Mouse (Mus musculus) liver, embryonic 13.5 days (tissue): ENCODE measurements around the gene Hils1. TPM values are rescaled to one million over a fixed set of nuclear protein-coding genes. Genes with fewer than 3 reads are reported as not detected.

Experiments
- ATAC-seq: fragments of 200-750 bp; cut with Nextera tagmentation; 2 replicates; pipeline ENCODE4 v1.8.0; 2017; ENCODE audit warnings: low read depth, mild to moderate bottlenecking, moderate number of reproducible peaks, moderate library complexity
- DNase-seq: peaks from one replicate; pipeline ENCODE4 v3.0.0; 2022
- H3K27ac ChIP-seq: fragments of 300-500 bp; sonication (generic); 2 replicates; pipeline ENCODE4 v1.5.1; 2015; ENCODE audit warnings: moderate library complexity, mild to moderate bottlenecking, inconsistent platforms
- H3K27me3 ChIP-seq: fragments of 300-500 bp; sonication (generic); 2 replicates; pipeline ENCODE4 v1.6.1; 2015; ENCODE audit warnings: mild to moderate bottlenecking, inconsistent platforms
- H3K36me3 ChIP-seq: fragments of 300-500 bp; sonication (generic); 2 replicates; pipeline ENCODE4 v1.6.1; 2015; ENCODE audit warnings: mild to moderate bottlenecking, inconsistent platforms
- H3K4me1 ChIP-seq: fragments of 300-500 bp; sonication (generic); replicated peaks from 2 replicates; pipeline ENCODE4 v1.6.1; 2015; ENCODE audit warnings: inconsistent platforms
- H3K4me2 ChIP-seq: fragments of 300-500 bp; sonication (generic); 2 replicates; pipeline ENCODE4 v1.6.1; 2015; ENCODE audit warnings: inconsistent platforms, mild to moderate bottlenecking, moderate library complexity
- H3K4me3 ChIP-seq: fragments of 300-500 bp; sonication (generic); replicated peaks from 2 replicates; pipeline ENCODE4 v1.5.1; 2015; ENCODE audit warnings: mild to moderate bottlenecking, inconsistent platforms
- H3K9ac ChIP-seq: fragments of 300-500 bp; sonication (generic); 2 replicates; pipeline ENCODE4 v1.6.1; 2015; ENCODE audit warnings: mild to moderate bottlenecking, inconsistent platforms
- H3K9me3 ChIP-seq: fragments of 300-500 bp; sonication (generic); replicated peaks from 2 replicates; pipeline ENCODE4 v1.6.1; 2016; ENCODE audit warnings: inconsistent platforms
- WGBS: fragments of 180-500 bp; shearing (Covaris S2); methylation state at CpG from one replicate; pipeline ENCODE4 v1.1.7; 2015; ENCODE audit not compliant: insufficient replicate concordance; 5-methylcytosine and 5-hydroxymethylcytosine counted together
- polyA plus RNA-seq: library from polyadenylated mRNA; unstranded; fragments of >200 nt; fragmentation: Nextera tagmentation; extraction: Ambion mirVana; gene quantifications from 2 replicates; pipeline ENCODE4 v1.2.1, GENCODE M21; 2015

The Hils1 gene
- polyA plus RNA-seq, 1 experiment from 2014 or later: not detected

- peaks cover 66% of the 10 kb centered on the region for H3K36me3 ChIP-seq
- peak overlapping the region; percentile 61 for H3K4me3 ChIP-seq
- H3K4me2 ChIP-seq: peak overlapping the region; percentile 97
- DNase-seq (no peak), ATAC-seq (no peak)
- no peaks in the 10 kb centered on the region for H3K9me3 ChIP-seq
- H3K9ac ChIP-seq: peak overlapping the region; percentile 98
- peaks cover 100% of the 10 kb centered on the region for H3K4me1 ChIP-seq
- peak overlapping the region; percentile 91 for H3K27ac ChIP-seq
- H3K27me3 ChIP-seq: no peaks in the 10 kb centered on the region
- WGBS: 54% methylated on average over 6 of the region's 6 CpGs
Measured at GRCm38 (mm10) chr11:94996984-94997383, 29.6 kb downstream of the Hils1 start.

GRCm38 (mm10) chr11:94997596-94997995, 30.2 kb downstream of the Hils1 start:
- Histone ChIP-seq H3K4me1 (peaks cover 100% of the 10 kb centered on the region), H3K27ac (peak overlapping the region; percentile 91), H3K9me3 (no peaks in the 10 kb centered on the region), H3K36me3 (peaks cover 72% of the 10 kb centered on the region), H3K4me3 (peak overlapping the region; percentile 61), H3K27me3 (no peaks in the 10 kb centered on the region), H3K4me2 (peak overlapping the region; percentile 97), H3K9ac (peak overlapping the region; percentile 98)
- DNase-seq (peak; percentile 86), ATAC-seq (peak; percentile 94)
- 11% methylated on average over 5 of the region's 5 CpGs for WGBS

- Histone ChIP-seq H3K4me2 (peak overlapping the region; percentile 97), H3K9me3 (no peaks in the 10 kb centered on the region), H3K36me3 (peaks cover 77% of the 10 kb centered on the region), H3K4me3 (peak overlapping the region; percentile 61), H3K9ac (peak overlapping the region; percentile 98), H3K27me3 (no peaks in the 10 kb centered on the region), H3K4me1 (peaks cover 100% of the 10 kb centered on the region), H3K27ac (peak overlapping the region; percentile 91)
- WGBS: 41% methylated on average over 16 of the region's 16 CpGs
- ATAC-seq: peak; percentile 43
- no peak for DNase-seq
Measured at GRCm38 (mm10) chr11:94998041-94998531, 30.7 kb downstream of the Hils1 start.

- peak overlapping the region; percentile 91 for H3K27ac ChIP-seq
- ATAC-seq (no peak), DNase-seq (no peak)
- no peaks in the 10 kb centered on the region for H3K27me3 ChIP-seq
- peaks cover 88% of the 10 kb centered on the region for H3K36me3 ChIP-seq
- WGBS: 53% methylated on average over 8 of the region's 8 CpGs
- H3K4me3 ChIP-seq: peak overlapping the region; percentile 22; the same call in 1 of the 2 replicates
- peak overlapping the region; percentile 98 for H3K9ac ChIP-seq
- peak overlapping the region; percentile 97 for H3K4me2 ChIP-seq
- peaks cover 99% of the 10 kb centered on the region for H3K4me1 ChIP-seq
- no peaks in the 10 kb centered on the region for H3K9me3 ChIP-seq
Measured at GRCm38 (mm10) chr11:95000128-95000527, 32.7 kb downstream of the Hils1 start.

GRCm38 (mm10) chr11:95000548-95000947, 33.2 kb downstream of the Hils1 start:
- Histone ChIP-seq H3K4me3 (peak overlapping the region; percentile 22), H3K36me3 (peaks cover 90% of the 10 kb centered on the region), H3K4me1 (peaks cover 99% of the 10 kb centered on the region)

GRCm38 (mm10) chr11:95001058-95001457, 33.7 kb downstream of the Hils1 start:
- peak overlapping the region; percentile 98 for H3K9ac ChIP-seq
- WGBS: 4% methylated on average over 8 of the region's 8 CpGs

More at GRCm38 (mm10) chr11:95000548-95000947, 33.2 kb downstream of the Hils1 start:
- WGBS: 17% methylated on average over 4 of the region's 4 CpGs
- H3K9ac ChIP-seq: peak overlapping the region; percentile 98
- ATAC-seq: no peak
- no peaks in the 10 kb centered on the region for H3K9me3 ChIP-seq
- peak overlapping the region; percentile 91 for H3K27ac ChIP-seq
- H3K4me2 ChIP-seq: peak overlapping the region; percentile 97
- no peaks in the 10 kb centered on the region for H3K27me3 ChIP-seq
- no peak for DNase-seq

GRCm38 (mm10) chr11:95001584-95002347, 34.4 kb downstream of the Hils1 start:
- no peak overlapping the region for H3K4me3 ChIP-seq
- no peak for ATAC-seq
- H3K36me3 ChIP-seq: peaks cover 84% of the 10 kb centered on the region
- 86% methylated on average over 21 of the region's 21 CpGs for WGBS
- H3K4me2 ChIP-seq: no peak overlapping the region
- H3K9me3 ChIP-seq: no peaks in the 10 kb centered on the region
- peak overlapping the region; percentile 60 for H3K27ac ChIP-seq
- no peak for DNase-seq
- H3K27me3 ChIP-seq: no peaks in the 10 kb centered on the region
- peaks cover 99% of the 10 kb centered on the region for H3K4me1 ChIP-seq
- peak overlapping the region; percentile 30; the same call in 1 of the 2 replicates for H3K9ac ChIP-seq

More at GRCm38 (mm10) chr11:95001058-95001457, 33.7 kb downstream of the Hils1 start:
- Histone ChIP-seq H3K27ac (peak overlapping the region; percentile 91), H3K36me3 (peaks cover 90% of the 10 kb centered on the region), H3K4me1 (peaks cover 99% of the 10 kb centered on the region), H3K27me3 (no peaks in the 10 kb centered on the region), H3K4me2 (peak overlapping the region; percentile 97), H3K9me3 (no peaks in the 10 kb centered on the region), H3K4me3 (peak overlapping the region; percentile 22)
- ATAC-seq: 0 out of 2 replicates have a peak, but pooled peaks have one; percentile 21
- peak; percentile 70 for DNase-seq

GRCm38 (mm10) chr11:95002705-95003104, 35.3 kb downstream of the Hils1 start:
- no peaks in the 10 kb centered on the region for H3K27me3 ChIP-seq
- ATAC-seq (no peak), DNase-seq (no peak)
- 87% methylated on average over 8 of the region's 8 CpGs for WGBS
- peak overlapping the region; percentile 44; the same call in 1 of the 2 replicates for H3K27ac ChIP-seq
- peaks cover 76% of the 10 kb centered on the region for H3K36me3 ChIP-seq
- H3K4me2 ChIP-seq: no peak overlapping the region
- H3K9ac ChIP-seq: no peak overlapping the region
- H3K4me1 ChIP-seq: peaks cover 99% of the 10 kb centered on the region
- no peak overlapping the region for H3K4me3 ChIP-seq
- no peaks in the 10 kb centered on the region for H3K9me3 ChIP-seq

- H3K27me3 ChIP-seq: no peaks in the 10 kb centered on the region
- ATAC-seq: no peak
- peaks cover 61% of the 10 kb centered on the region for H3K36me3 ChIP-seq
- H3K27ac ChIP-seq: peak overlapping the region; percentile 44
- DNase-seq: no peak
- H3K4me1 ChIP-seq: peaks cover 99% of the 10 kb centered on the region
- H3K4me3 ChIP-seq: no peak overlapping the region
- H3K9ac ChIP-seq: peak overlapping the region; percentile 22; the same call in 1 of the 2 replicates
- H3K4me2 ChIP-seq: no peak overlapping the region
- 79% methylated on average over 12 of the region's 12 CpGs for WGBS
- no peaks in the 10 kb centered on the region for H3K9me3 ChIP-seq
Measured at GRCm38 (mm10) chr11:95004136-95004936, 36.9 kb downstream of the Hils1 start.

- peak overlapping the region; percentile 44 for H3K27ac ChIP-seq
- H3K36me3 ChIP-seq: peaks cover 55% of the 10 kb centered on the region
- no peak overlapping the region for H3K4me2 ChIP-seq
- H3K9me3 ChIP-seq: no peaks in the 10 kb centered on the region
- WGBS: 86% methylated on average over 6 of the region's 6 CpGs
- H3K4me3 ChIP-seq: no peak overlapping the region
- H3K9ac ChIP-seq: peak overlapping the region; percentile 13; the same call in 1 of the 2 replicates
- DNase-seq (no peak), ATAC-seq (no peak)
- H3K4me1 ChIP-seq: peaks cover 97% of the 10 kb centered on the region
- no peaks in the 10 kb centered on the region for H3K27me3 ChIP-seq
Measured at GRCm38 (mm10) chr11:95004937-95005198, 37.5 kb downstream of the Hils1 start.

GRCm38 (mm10) chr11:95006038-95006437, 38.6 kb downstream of the Hils1 start:
- Histone ChIP-seq H3K4me3 (peak overlapping the region; percentile 56), H3K36me3 (peaks cover 44% of the 10 kb centered on the region), H3K4me1 (peaks cover 86% of the 10 kb centered on the region), H3K9ac (peak overlapping the region; percentile 39; the same call in 1 of the 2 replicates), H3K27me3 (no peaks in the 10 kb centered on the region; the same call in 1 of the 2 replicates), H3K9me3 (no peaks in the 10 kb centered on the region), H3K4me2 (peak overlapping the region; percentile 75), H3K27ac (peak overlapping the region; percentile 100)
- DNase-seq (no peak), ATAC-seq (no peak)
- WGBS: 31% methylated on average over 4 of the region's 4 CpGs
